Mouse (Mus musculus): Measurements from ENCODE around the gene Ggnbp2. TPM values are rescaled to one million over a fixed set of nuclear protein-coding genes. Genes with fewer than 3 reads are reported as not detected.
A peak's percentile ranks its signal among the peaks of the same experiment; 100 is the strongest.

Gene Ggnbp2
- total RNA-seq (2022) = 10 to 100 TPM; 46.1 to 53.6 (median 50.1) TPM

- peak; percentile 92 for DNase-seq (ENCODE audit: low spot score)
Observed at GRCm38 (mm10) chr11:84870337-84871043, at the start of gene Ggnbp2. Gene Ggnbp2, minus strand, starts transcription at chr11:84870817.

GRCm38 (mm10) chr11:84919951-84920350 is 49.3 kb upstream of the Ggnbp2 start:
- no peak for DNase-seq (ENCODE audit: low spot score)

DNA sequence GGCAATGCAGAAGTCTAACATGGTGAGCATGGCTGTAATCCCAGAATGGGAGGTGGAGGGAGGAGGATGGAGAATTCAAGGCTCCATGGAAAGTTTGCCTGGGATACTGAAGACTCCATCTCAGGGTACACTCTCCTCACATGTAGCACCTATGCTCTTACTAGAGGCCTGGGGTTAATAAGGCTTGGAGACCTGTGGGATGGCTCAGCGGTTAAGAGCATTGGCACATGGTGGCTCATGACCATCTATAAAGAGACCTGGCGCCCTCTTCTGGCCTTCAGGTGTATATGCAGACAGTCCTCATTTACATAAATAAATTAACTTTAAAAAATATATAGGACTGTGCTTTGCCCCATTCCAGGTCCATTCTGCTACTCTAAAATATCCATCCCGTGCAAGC is 48.7 kb upstream of the Ggnbp2 start:
- no peak for DNase-seq (ENCODE audit: low spot score)

GRCm38 (mm10) chr11:84918425-84918824 is 47.8 kb upstream of the Ggnbp2 start:
- DNase-seq (ENCODE audit: low spot score) = peak; percentile 88

GRCm38 (mm10) chr11:84916703-84917300 is 46.2 kb upstream of the Ggnbp2 start:
- DNase-seq (ENCODE audit: low spot score) = no peak

GRCm38 (mm10) chr11:84916053-84916702 is 45.6 kb upstream of the Ggnbp2 start, which contains the start of gene Znhit3:
Gene Znhit3, minus strand, starts transcription at chr11:84916366.
- peak; percentile 92 for DNase-seq (ENCODE audit: low spot score)

DNA sequence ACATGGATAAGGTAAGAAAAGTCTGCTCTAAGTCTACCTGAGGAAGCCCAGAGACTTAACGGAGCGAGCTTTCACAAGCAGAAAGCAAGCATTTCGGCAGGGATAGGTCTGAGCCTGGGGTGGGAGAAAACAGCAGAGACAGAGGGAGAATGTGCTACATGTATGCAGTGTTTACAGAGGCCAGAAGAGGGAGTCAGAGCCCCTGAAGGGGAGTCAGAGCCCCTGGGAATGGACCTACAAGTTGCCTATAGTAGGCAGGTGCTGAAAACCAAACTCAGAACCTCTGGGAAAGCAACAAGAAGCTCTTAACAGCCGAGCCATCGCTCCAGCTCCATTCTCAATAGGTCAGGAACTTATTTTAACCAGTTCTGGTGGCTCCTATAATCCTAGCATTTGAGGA is 44.1 kb upstream of the Ggnbp2 start:
- DNase-seq (ENCODE audit: low spot score) = no peak

GRCm38 (mm10) chr11:84910411-84910810 is 39.8 kb upstream of the Ggnbp2 start:
- no peak for DNase-seq (ENCODE audit: low spot score)

DNA sequence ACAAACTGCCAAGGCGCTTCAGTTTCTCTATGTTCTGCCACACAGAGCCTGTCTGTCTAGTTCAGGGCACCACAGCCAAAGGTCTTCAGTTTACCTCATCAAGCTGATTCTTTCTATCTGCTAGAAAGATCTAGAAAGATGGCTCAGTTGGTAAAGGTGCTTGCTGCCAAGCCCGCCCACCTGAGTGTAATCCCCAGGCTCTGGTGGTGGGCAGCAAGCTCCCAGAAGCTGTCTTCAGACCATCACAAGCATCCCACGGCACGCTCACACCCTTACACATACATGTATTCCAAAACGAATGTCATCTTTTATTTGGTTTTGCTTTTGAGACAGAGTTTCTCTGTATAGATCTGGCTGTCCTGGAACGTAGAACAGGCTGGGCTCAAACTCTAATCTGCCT is 37.9 kb upstream of the Ggnbp2 start:
- DNase-seq (ENCODE audit: low spot score) = no peak

- DNase-seq (ENCODE audit: low spot score) = no peak
Observed at GRCm38 (mm10) chr11:84907081-84907480, 36.5 kb upstream of the Ggnbp2 start.

- DNase-seq (ENCODE audit: low spot score) = no peak
Observed at GRCm38 (mm10) chr11:84904597-84905144, 34.1 kb upstream of the Ggnbp2 start.

- DNase-seq (ENCODE audit: low spot score) = no peak
Observed at GRCm38 (mm10) chr11:84893113-84893512, 22.5 kb upstream of the Ggnbp2 start.

- DNase-seq (ENCODE audit: low spot score) = no peak
Observed at GRCm38 (mm10) chr11:84891705-84892104, 21.1 kb upstream of the Ggnbp2 start.

GRCm38 (mm10) chr11:84889492-84889891 is 18.9 kb upstream of the Ggnbp2 start:
- DNase-seq (ENCODE audit: low spot score) = no peak

GRCm38 (mm10) chr11:84888025-84888424 is 17.4 kb upstream of the Ggnbp2 start:
- no peak for DNase-seq (ENCODE audit: low spot score)

GRCm38 (mm10) chr11:84886767-84887511 is 16.3 kb upstream of the Ggnbp2 start:
- DNase-seq (ENCODE audit: low spot score) = no peak

DNA sequence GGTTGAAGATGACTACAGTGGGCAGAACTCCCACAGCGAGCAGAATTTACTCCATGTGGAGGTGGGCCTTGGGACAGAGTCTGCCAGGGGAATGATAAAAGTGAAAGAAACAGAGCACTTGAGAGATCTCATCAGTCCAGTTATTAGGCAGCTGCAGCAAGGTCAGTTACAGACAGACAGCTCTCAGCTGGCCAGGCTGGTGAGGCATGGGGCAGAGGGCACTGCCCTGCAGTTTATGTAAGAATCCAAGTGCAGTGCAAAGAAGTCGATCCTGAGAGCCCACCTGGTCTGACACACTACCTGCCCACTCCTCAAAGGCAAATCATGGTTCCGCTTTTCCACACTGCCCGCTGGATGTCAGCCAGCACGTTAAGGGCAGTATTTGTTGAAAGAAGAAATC is 15.6 kb upstream of the Ggnbp2 start:
- DNase-seq (ENCODE audit: low spot score) = no peak

- DNase-seq (ENCODE audit: low spot score) = no peak
Observed at GRCm38 (mm10) chr11:84885238-84885637, 14.6 kb upstream of the Ggnbp2 start.

- DNase-seq (ENCODE audit: low spot score) = no peak
Observed at GRCm38 (mm10) chr11:84882346-84882745, 11.7 kb upstream of the Ggnbp2 start.

DNA sequence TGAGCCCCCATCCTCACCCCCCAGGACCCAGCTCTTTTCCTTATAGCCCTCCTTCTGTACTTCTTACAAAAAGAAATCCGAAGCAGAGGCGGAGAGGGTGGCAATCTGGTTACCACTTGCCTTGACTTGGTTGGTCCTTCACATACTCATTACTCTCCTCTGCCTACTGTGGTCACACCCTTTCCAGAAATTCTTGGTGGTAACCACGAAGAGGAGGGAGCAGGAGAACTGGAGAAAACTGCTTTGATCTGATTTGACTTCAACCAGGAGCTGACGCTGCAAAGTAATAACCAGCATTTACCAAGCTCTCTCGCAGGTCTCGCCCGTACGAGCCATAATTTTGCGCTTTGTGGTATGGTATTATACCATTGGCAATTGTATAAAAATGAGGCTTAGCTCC is 10.4 kb upstream of the Ggnbp2 start:
- DNase-seq (ENCODE audit: low spot score) = no peak

GRCm38 (mm10) chr11:84880465-84880961 is 9.9 kb upstream of the Ggnbp2 start:
- peak; percentile 45 for DNase-seq (ENCODE audit: low spot score)

Measured in heart, adult 8-10 months (tissue).